Mouse (Mus musculus): ENCODE measurements at regions not wholly inside any gene's neighbourhood (a gene's known extent, or its start where the extent isn't known, plus 50 kb on each side); places are given as distances from the start of the nearest gene placed in this dataset.
A peak's percentile ranks its signal among the peaks of the same experiment; 100 is the strongest.

DNA sequence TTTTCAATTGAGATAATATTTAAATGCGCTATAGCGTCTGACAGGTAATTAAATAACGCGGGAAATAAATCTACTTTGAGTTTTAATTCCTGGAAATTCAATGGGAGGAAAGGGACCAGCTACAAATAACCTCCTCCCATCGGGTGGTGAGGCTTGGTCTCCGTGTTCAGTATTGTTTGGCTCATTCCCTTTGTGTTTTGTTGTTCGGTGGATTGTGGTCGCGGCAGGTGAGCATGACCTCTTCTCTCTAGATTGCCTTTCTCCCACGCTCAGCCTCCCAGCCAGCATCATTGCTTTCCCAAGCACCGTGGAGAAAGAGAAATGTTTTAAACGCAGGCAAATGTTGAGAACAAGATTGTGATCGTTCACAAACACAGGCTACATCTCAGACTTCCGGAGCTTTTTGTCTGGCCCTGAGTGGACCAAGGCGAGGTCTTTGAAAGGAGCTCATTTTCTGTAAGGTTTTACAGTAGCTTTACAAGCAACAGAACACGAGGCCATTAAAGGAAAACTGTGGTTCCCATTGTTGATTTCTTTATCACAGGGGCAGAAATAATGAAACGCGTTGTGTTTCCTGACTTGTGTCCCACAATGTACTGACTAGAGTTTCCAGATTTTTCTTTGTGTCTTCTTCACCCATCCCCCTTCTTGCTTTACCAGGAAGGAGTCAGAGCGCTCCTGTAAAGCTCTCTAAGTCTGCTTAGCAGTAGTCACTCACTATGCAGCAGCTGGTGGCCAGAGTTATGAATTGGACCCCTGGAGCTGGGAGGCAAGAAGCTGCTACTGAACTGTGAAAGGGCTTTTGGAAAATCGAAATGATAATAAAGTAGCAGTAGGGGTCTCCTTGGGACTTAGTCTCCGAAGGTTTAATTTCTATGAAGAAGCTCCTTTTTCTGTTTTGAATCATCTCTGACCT lies 337.7 kb downstream of the Galc start:
- no peak for DNase-seq (ENCODE audit: low spot score in 2 of 2)

GRCm38 (mm10) chr12:97918416-97918815 lies 340.8 kb downstream of the Galc start:
- DNase-seq (ENCODE audit: low spot score in 2 of 2), result peak; percentile 4 to 5

DNA sequence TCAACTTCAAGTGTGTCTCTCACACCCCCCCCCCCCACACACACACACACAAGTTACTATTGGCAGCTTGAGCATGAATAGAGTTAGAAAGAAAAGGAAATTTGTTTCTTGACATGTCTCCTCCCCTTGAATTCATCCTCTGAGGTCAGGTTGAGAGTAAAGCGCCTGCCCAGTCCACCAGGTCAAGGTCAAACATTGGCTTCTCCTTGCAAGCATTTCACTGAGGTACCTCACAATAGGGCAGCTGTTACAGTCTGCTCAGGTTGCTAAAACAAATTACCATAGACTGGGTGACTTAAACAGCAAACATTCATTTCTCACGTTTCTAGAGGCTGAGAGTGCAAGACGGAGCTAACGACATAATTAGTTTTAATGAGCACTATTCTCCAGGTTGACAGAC lies 344.2 kb downstream of the Galc start:
- no peak for DNase-seq (ENCODE audit: low spot score in 2 of 2)

- DNase-seq (ENCODE audit: low spot score in 2 of 2), result no peak
Observed at GRCm38 (mm10) chr12:97912730-97913129, 346.5 kb downstream of the Galc start.

GRCm38 (mm10) chr12:97899266-97899665 lies 360.0 kb downstream of the Galc start:
- no peak for DNase-seq (ENCODE audit: low spot score in 2 of 2)

- DNase-seq (ENCODE audit: low spot score in 2 of 2), result no peak
Observed at GRCm38 (mm10) chr12:97898178-97898577, 361.1 kb downstream of the Galc start.

DNA sequence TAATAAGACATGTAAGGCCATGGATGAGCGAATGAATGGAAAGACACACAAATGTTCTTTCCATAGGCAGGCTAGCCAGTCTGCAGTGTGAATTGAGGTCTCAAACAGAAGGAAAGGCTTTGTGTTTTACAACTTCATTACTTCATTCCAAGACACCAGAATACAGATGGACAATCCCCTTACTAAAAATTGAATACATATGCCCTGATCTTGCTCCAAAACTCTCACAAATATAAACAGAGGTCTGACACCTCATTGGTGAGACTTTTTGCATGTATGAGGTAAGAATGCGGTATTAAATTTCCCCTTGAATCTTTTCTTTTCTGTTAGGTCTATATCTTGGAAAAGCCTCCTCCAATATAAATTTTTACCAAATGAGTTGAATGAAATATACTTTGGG lies 363.3 kb downstream of the Galc start:
- no peak for DNase-seq (ENCODE audit: low spot score in 2 of 2)

- peak in 1 of 2 experiments; percentile 7 for DNase-seq (ENCODE audit: low spot score in 2 of 2)
Observed at GRCm38 (mm10) chr12:97888801-97889455, 370.3 kb downstream of the Galc start.

GRCm38 (mm10) chr12:97888291-97888800 lies 370.9 kb downstream of the Galc start:
- DNase-seq (ENCODE audit: low spot score in 2 of 2), result no peak

DNA sequence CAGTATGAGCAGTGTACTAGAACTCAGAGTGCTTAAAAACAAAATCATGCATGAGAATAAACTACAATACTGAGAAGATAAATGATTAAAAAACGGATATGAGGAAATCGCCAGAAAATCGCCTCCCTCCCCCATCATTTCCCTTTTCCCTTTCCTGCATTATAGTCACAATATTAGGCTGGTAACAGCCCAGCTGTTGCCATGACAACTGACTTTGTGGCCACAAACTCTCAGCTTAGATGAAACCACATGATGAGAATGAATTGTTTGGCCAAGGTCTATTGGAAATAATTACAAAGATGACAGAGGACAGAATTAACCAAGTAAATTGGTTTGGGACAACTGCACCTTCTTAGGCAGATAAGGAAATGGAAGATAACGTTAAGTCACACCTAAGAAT lies 376.8 kb downstream of the Galc start:
- DNase-seq (ENCODE audit: low spot score in 2 of 2), result no peak

DNA sequence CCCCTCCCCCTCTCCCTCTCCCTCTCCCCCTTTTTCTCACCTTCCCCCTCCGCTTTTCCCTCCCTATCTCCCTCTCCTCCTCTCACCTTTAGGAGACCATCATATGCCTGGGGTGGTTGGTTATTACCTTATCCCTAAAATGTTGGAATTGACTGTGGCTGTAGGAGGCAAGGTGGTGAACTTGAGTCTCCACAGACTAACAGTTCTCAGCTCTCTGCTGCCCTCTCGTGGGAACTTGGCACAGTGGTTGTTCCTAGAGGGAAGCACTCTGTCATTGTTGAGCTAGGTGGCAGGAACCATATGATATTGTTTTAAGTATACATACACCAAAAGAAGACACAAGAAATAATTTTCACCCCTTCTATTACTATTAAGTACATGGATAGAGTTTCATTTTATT lies 386.9 kb downstream of the Galc start:
- peak; percentile 76 to 92 for DNase-seq (ENCODE audit: low spot score in 2 of 2)

- DNase-seq (ENCODE audit: low spot score in 2 of 2), result no peak
Observed at GRCm38 (mm10) chr12:97862921-97863320, 396.3 kb downstream of the Galc start.

DNA sequence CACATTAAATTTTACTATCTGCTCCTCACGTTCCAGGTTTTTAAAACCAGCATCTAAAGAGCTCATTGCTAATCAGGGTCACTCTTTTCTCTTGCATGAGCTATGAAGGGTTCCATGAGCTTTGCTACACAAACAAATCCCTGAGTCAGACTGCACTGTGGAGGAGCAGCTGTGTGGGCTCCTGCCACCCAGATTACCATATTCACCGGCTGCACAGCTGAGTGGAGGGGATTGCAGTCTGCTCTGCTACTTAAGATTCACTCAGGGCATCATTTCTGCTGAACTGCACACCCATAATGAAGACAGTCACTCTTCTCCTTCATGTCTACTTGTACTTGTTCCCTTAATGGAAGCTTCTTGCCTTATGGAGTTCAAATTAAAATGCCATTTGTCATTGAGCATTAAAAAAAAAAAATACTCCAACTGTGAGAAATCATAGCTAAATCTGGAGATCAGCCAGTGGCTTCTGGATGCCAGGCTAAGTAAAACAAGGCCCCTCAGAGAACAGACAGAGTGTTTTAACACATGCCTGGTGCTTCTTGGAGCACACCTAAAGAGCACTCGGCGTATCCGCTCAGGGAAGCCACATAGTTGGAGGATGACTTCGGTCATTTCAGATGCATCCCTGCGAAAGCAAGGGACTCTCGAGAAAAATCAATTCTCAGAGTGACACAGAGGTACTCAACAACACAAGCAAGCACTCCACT lies 422.9 kb downstream of the Galc start:
- peak; percentile 63 to 65 for DNase-seq (ENCODE audit: low spot score in 2 of 2)

DNA sequence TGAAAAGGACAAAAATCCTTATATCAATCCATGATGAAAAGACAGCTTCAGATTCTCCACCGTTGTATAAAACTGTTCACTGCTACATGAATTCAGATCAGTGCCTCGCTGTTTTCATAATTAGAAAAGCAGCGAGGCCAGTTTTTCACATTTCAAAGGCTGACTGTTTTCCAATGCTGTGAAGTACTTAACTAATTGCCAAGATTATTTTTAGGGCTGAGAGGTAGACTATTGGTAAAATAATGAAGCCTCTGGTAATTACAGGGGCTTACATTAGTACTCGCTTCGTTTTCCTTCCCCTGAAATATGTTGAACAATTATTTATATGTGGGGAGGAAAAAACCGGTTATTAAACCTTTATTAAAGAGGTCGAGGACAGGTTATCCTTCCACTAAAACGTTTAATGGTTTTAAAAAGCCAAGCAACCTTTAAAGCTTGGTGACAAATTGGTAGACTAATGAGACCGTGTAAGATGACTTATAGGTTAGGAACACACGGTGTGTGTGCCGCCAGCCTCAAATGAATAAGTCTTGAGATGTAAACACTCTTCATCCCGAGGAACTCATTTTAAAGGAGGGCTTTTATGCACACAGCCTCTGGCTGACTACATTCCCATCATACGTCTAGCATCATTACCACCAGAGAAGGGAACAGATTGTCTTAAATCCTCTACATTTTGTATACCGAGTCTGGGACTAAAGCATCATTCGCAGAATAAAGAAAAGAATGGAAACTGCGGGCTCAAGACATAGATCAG lies 465.7 kb downstream of the Galc start:
- no peak for DNase-seq (ENCODE audit: low spot score in 2 of 2)

DNA sequence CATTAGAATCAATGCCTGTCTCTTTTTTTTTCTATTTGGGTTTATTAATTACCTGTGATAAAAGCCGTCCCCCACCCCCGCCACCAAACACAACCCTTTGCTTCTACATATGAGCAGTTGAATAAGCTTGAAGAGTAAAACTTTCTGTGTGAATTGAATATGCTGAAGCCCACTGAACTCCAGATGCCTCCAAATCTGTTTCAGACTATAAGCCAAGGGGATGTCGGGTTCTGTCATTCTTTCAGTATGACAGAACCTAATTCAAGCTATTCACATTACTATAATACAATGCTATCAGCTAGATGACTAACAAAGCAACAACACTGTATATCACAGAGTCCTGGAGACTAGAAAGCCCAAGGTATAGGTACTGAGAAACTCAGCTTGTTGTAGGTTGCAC lies 475.8 kb downstream of the Galc start:
- DNase-seq (ENCODE audit: low spot score in 2 of 2), result no peak

- DNase-seq (ENCODE audit: low spot score in 2 of 2), result peak; percentile 14 to 19
Observed at GRCm38 (mm10) chr12:97759116-97759515, 500.1 kb downstream of the Galc start.

DNA sequence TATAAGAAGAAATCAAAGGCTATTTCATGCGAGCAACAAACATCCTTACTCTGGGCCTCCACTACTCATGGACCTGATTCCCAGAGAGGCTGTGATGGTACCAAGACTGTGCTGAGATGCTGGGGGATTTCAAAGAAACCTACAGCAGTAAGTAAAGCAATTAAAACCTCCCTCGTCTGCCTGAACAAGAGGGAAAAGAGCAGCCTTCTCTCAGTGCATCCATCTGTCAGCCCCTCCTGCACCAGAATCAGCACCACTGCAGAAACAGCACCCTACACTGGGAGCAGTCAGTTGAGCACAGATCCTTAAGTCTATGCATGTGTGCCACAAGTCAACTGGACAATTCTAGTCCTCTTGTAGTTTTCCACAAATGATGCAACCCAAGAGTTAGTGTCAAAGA lies 500.6 kb downstream of the Galc start:
- peak; percentile 10 to 29 for DNase-seq (ENCODE audit: low spot score in 2 of 2)

- peak in 1 of 2 experiments; percentile 27 for DNase-seq (ENCODE audit: low spot score in 2 of 2)
Observed at GRCm38 (mm10) chr12:97750166-97750565, 509.1 kb downstream of the Galc start.

DNA sequence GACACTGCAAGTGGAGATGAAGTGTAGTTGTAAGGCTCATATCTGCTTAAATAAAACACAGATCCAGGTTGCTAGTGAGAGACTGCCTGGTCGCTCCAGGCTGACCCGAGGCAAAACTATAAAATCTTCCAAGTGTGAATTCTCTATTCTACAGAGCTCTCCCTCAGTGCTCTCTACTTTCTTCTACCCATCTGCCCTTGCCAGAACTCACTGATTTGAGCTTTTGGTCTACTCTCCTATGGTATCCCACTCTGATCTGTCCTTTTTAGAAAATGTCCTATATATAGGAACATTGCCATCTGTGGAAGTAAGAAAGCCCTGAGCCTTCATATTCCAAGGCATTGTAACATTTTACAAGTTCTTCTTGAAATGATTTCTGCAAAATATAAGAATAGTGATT lies 518.3 kb downstream of the Galc start:
- DNase-seq (ENCODE audit: low spot score in 2 of 2), result no peak

GRCm38 (mm10) chr12:97732078-97732580 lies 527.1 kb downstream of the Galc start:
- DNase-seq (ENCODE audit: low spot score in 2 of 2), result no peak

DNA sequence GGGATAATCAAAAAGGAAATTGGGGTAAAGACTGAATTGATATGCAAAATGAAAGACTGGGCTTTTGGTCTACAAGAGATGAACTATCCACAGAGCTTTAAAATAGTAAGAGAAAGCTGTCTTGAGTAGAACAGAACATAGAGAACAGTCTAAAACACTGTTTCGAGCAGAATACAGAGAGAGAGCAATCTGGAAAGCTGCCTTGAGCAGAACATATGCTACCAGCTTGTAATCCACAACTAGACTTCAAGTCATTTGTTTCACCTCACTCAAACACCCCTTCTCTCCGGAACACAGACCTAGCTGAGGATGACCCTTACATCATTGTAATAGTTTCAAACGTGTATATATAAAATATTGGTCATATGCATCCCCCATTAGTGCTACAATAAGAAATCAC lies 538.7 kb downstream of the Galc start:
- DNase-seq (ENCODE audit: low spot score in 2 of 2), result no peak

Data from right cerebral cortex, adult 2 months (tissue).